Mouse (Mus musculus) gastrocnemius, postnatal 4 days (tissue): Measurements from ENCODE around the gene Tspoap1. TPM values are rescaled to one million over a fixed set of nuclear protein-coding genes. Genes with fewer than 3 reads are reported as not detected.

ENCODE experiments used
- DNase-seq, 2 experiments: peaks; one replicate each; pipeline ENCODE4 v3.0.0; 2021 to 2022; ENCODE audit warnings: low spot score in 2 of 2, mixed read lengths in 2 of 2
- total RNA-seq, 2 experiments: library from RNA; stranded (reverse); gene quantifications; 2 replicates each; pipeline ENCODE4 v1.2.3; 2021

Tspoap1 gene
- total RNA-seq, 2 experiments from 2014 or later, result 0.18 to 0.39 TPM

GRCm38 (mm10) chr11:87745632-87746555 lies 14.4 kb upstream of the Tspoap1 start:
- DNase-seq, result no peak

- DNase-seq, result no peak
Observed at GRCm38 (mm10) chr11:87747312-87747711, 13.0 kb upstream of the Tspoap1 start.

DNA sequence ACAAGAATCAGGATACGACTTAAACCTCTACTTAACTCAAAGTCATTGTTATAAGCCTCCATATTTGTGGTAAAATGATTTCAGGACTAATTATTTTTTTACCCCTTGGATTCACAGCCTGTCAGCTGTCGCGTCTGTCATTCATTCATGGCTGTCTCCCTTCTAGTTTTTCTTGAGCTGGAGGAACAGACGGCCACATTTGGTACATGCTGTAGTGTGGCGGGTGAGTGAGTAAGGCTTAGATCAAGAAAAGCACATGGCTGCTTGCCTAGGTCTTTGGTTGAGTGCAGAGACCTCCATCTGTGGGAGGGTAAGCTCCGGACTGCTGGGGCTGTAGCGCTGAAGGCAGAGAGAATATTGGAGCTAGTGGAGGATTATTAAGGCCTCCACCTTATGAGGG lies 12.6 kb upstream of the Tspoap1 start:
- no peak for DNase-seq

GRCm38 (mm10) chr11:87748132-87749119 lies 11.9 kb upstream of the Tspoap1 start:
- no peak for DNase-seq

DNA sequence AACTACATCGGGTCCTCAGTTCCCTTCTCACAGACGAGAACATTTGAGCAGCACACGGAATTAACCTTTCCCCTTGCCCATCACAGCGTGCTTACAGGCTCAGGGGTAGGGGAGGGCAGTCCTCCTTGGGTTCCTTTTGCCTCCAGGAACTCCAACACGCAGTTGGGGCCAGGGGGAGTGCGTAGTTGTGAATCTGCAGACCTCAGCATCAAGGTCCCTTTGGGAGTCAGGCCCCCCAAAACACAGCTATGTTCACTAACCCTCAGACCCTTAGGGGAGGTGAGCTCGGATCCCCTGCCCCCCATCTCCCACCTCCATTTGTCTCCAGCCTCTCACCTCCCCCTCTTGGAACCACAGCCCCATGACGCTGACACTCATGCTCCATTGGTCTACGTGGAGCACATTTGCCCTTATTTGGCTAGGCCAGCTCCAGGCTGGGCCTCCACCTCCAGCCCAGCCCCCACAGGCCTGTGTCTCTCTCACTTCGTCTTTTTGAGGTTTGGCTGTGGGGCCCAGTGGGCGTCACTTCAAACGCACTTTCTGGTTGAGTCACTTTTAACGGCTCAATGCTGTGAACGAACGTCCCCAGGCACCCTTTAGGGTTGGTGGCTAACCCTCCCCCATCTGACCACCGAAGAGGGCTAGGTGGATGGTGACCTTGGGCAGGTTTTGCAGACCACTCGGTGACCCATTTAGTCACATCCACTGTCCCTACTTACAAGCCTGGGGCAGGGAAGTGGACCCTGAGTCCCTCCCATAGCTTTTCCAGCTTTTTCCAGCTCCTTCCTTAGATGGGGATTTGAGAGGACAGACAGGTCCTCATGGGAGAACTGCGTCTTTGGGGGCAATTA lies 10.9 kb upstream of the Tspoap1 start:
- no peak for DNase-seq

DNA sequence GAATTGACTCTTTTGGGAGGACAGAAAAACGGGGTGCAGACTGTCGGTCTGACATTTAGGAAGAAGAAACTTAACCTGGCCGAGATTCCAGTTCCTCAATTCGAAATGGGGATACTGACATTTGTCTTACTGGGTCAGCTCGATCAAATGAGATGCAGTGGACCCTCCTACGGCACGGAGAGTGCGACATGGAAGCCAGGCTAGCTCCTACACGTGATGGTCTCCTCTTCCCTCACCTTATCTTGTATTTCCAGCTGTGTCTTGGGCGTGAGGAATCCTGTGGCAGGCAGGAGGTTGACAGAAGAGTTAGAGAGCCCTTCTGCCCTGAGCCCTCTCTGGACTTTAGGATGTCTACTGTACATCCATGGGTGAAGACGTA lies 10.3 kb upstream of the Tspoap1 start:
- no peak for DNase-seq

GRCm38 (mm10) chr11:87750521-87750920 lies 9.8 kb upstream of the Tspoap1 start:
- DNase-seq, result no peak

GRCm38 (mm10) chr11:87751031-87751430 lies 9.3 kb upstream of the Tspoap1 start:
- no peak for DNase-seq

DNA sequence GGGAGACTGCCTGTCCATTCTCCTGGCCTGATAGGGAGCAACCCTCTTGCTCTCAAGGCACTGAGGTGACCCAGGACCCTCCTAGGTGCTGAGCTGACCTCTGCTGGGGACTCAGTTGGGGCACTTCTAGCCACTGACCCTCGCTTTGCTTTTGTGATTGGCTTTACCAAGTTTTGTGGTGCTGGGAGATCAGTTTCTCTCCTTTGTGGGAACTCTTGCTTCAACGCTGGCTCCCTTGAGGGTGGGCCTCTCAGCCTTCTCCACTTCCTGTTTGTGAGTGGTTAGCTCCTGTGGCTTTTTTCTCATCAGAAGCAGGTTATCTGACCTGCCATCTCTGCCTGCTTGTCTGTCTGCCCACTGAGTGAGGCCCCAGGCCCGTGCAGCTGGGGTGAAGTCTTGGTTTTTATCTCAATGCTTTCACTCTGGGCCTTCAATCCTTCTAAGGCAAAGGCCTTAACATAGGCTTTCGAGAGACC lies 8.8 kb upstream of the Tspoap1 start:
- no peak for DNase-seq

- no peak for DNase-seq
Observed at GRCm38 (mm10) chr11:87752307-87752706, 8.0 kb upstream of the Tspoap1 start.

- DNase-seq, result no peak
Observed at GRCm38 (mm10) chr11:87753255-87753654, 7.1 kb upstream of the Tspoap1 start.

GRCm38 (mm10) chr11:87753891-87754501 lies 6.3 kb upstream of the Tspoap1 start:
- DNase-seq, result no peak

- DNase-seq, result no peak
Observed at GRCm38 (mm10) chr11:87754603-87755002, 5.7 kb upstream of the Tspoap1 start.

DNA sequence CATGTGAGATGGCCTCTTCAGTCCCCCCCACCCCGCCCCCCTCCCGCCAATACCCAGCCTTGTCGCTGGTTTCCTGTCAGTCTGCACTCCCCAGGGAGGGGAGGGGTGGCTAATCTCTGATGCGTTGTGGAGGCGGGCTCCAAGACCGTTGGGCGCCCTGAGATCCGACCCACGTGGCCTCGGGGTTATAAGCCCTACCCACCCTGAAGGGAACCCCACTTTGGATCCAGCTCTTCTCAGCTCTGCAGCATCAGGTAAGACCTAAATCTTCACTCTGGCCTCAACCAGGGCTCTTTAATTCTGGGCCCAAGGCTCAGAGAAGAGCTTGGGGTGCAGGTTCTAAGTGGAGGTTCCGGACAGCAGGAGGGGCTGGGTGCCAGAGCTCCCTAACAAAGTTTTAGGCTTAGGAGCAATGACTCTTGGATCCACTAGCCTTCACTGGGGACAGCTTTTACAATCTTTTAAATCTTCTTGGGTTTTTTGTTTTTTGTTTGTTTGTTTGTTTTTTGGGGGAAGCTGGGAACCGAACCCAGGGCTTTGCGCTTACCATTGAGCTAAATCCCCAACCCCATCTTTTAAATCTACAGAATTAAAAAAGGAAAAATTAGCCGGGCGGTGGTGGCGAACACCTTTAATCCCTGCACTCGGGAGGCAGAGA lies 4.9 kb upstream of the Tspoap1 start:
- DNase-seq, result peak in 1 of 2 experiments; percentile 53

DNA sequence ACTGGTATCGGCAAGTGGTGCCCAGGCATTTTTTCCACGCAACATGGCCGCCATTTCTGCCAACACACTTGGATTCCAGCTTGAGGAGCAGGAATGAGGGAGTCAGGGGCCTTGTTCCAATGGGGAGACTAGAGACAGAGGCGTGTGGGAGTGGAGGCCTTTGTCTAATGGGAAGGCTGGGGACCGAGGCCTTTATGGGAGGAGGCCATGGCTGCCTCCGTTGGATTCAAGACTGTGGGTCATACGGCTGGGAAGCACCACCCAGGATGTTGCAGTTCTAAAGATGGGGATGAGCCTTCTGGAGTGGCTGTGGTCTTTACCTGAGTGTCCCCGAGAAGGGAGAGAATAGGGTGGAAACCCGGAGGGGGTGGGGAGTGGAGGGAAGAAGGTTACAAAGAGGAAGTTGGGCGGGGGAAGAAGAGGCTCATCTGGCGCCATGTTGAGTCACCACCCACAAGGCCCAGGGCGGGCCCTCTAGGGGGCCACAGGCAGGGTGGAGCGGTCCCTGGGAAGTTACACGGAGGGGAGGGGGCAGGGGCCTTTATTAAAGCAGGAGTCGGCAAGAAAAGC lies 4.0 kb upstream of the Tspoap1 start:
- no peak for DNase-seq

- no peak for DNase-seq
Observed at GRCm38 (mm10) chr11:87757001-87757954, 3.1 kb upstream of the Tspoap1 start.

DNA sequence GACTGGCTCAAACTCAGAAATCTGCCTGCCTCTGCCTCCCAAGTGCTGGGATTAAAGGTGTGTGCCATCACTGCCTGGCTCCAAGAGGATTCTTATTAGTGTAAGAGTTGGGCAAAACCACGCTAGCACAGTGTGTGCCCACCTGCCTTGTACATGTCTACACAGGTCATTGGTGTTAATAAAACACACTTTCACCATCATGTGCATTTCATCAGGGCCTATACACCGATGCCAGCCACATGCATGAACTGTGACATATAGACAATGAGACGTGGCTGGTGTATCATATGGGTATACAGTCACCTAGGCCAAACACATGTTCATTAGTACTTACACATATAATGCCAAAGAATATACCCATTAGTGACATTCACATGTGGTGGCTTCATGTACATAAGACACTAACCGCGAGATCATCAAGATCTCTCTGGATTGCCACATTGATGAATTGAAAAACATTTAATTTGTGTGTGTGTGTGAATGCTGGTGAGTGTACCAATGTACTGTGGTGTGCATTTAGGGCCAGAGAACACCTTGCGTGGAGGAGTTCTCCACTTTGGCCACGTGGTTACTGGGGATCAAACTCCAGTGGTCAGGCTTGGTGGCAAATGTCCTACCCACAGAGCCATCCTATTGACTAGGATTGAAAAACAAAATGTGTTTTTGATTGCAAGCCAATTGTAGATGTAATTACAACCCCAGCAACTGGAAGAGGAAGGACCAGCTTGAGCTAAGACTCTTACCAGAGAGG lies 2.0 kb upstream of the Tspoap1 start:
- DNase-seq, result no peak
